Mouse (Mus musculus) gastrocnemius, postnatal 10 days (tissue): ENCODE results near the gene Strada. TPM values are rescaled to one million over a fixed set of nuclear protein-coding genes. Genes with fewer than 3 reads are reported as not detected.

Source experiments
- DNase-seq: peaks from one replicate; pipeline ENCODE4 v3.0.0; 2021; ENCODE audit warnings: mixed read lengths
- total RNA-seq, 2 experiments: library from RNA; stranded (reverse); gene quantifications; 2 replicates each; pipeline ENCODE4 v1.2.3; 2021

Gene Strada
- total RNA-seq, 2 experiments from 2014 or later: 21.5 to 22.8 TPM

GRCm38 (mm10) chr11:106187326-106187725, 14.6 kb downstream of the Strada start:
- no peak for DNase-seq

- no peak for DNase-seq
These were observed 21.5 kb downstream of the Strada start for GRCm38 (mm10) chr11:106180449-106180801.

- DNase-seq: no peak
These were observed 22.1 kb downstream of the Strada start for GRCm38 (mm10) chr11:106179711-106180448.

- DNase-seq: no peak
These were observed 23.8 kb downstream of the Strada start for GRCm38 (mm10) chr11:106178036-106178782.

- no peak for DNase-seq
These were observed 25.6 kb downstream of the Strada start for GRCm38 (mm10) chr11:106176372-106176771.

GRCm38 (mm10) chr11:106175081-106175480, 26.9 kb downstream of the Strada start:
- peak; percentile 69 for DNase-seq

- DNase-seq: peak; percentile 72
These were observed 27.6 kb downstream of the Strada start for GRCm38 (mm10) chr11:106174372-106174771.

GRCm38 (mm10) chr11:106173228-106173627, 28.7 kb downstream of the Strada start:
- no peak for DNase-seq

- DNase-seq: no peak
These were observed 31.2 kb downstream of the Strada start for GRCm38 (mm10) chr11:106170807-106171206.

- no peak for DNase-seq
These were observed 34.5 kb downstream of the Strada start for GRCm38 (mm10) chr11:106167435-106167834.

GRCm38 (mm10) chr11:106164601-106165180, 37.3 kb downstream of the Strada start:
- DNase-seq: no peak

GRCm38 (mm10) chr11:106163546-106163945, 38.4 kb downstream of the Strada start:
- DNase-seq: no peak

GRCm38 (mm10) chr11:106162237-106162636, 39.7 kb downstream of the Strada start:
- DNase-seq: no peak

- peak; percentile 50 for DNase-seq
These were observed 40.9 kb downstream of the Strada start, which contains the start of the genes Gm10840 and Limd2 for GRCm38 (mm10) chr11:106160841-106161721. Gm10840 (plus strand) TSS chr11:106160850. Limd2 (minus strand) TSS chr11:106160860.

GRCm38 (mm10) chr11:106159921-106160840, 41.8 kb downstream of the Strada start:
- peak; percentile 74 for DNase-seq

- peak; percentile 29 for DNase-seq
These were observed 42.6 kb downstream of the Strada start for GRCm38 (mm10) chr11:106159216-106159920.

- DNase-seq: no peak
These were observed 43.1 kb downstream of the Strada start for GRCm38 (mm10) chr11:106158930-106159215.

GRCm38 (mm10) chr11:106158081-106158929, 43.7 kb downstream of the Strada start:
- no peak for DNase-seq

GRCm38 (mm10) chr11:106157154-106157553, 44.8 kb downstream of the Strada start:
- no peak for DNase-seq
